Mouse (Mus musculus): Measurements from ENCODE around the gene Siglecg. TPM values are rescaled to one million over a fixed set of nuclear protein-coding genes. Genes with fewer than 3 reads are reported as not detected.

The Siglecg gene
- total RNA-seq, 4 experiments from 2014 or later = 0.17 TPM; not detected in 3

DNA sequence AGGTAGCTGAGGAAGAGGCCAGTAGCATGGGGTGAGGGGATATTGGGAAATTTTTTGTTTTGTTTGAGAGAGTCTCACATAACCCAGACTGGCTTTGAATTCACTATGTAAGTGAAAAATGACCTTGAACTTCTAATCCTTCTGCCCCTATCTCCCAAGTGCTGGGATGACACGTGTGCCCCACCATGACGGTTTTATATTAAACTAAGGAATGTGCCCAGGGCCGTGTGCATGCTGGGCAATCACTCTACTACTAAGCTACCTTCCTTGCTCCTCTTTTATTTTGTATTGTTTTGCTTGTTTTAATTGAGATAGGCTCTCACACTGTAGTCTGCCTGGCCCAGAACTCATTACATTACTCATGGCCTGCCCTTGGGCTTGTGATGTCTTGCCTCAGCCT lies 33.1 kb downstream of the Siglecg start:
- DNase-seq (ENCODE audit: low spot score in 2 of 2) = no peak

DNA sequence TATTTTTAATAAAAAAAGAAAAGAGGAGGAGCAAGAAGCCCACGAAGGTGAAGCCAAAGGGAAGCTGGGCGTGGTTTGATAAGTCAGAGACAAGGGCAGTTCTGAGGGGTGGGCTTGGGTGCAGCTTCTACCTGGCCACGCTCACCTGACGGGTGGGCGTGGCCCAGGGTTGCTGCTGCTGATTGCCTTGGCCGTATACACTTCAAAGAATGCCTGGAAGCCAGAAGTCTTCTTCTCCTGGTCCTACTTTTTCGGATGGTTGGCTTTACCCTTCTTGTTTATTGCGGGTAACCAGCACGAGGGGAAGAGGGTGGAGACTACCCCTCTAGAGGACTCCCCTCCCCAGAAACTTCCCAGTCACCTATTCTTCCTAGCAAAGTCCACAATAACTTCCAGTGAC lies 34.7 kb downstream of the Siglecg start:
- no peak for DNase-seq (ENCODE audit: low spot score in 2 of 2)

DNA sequence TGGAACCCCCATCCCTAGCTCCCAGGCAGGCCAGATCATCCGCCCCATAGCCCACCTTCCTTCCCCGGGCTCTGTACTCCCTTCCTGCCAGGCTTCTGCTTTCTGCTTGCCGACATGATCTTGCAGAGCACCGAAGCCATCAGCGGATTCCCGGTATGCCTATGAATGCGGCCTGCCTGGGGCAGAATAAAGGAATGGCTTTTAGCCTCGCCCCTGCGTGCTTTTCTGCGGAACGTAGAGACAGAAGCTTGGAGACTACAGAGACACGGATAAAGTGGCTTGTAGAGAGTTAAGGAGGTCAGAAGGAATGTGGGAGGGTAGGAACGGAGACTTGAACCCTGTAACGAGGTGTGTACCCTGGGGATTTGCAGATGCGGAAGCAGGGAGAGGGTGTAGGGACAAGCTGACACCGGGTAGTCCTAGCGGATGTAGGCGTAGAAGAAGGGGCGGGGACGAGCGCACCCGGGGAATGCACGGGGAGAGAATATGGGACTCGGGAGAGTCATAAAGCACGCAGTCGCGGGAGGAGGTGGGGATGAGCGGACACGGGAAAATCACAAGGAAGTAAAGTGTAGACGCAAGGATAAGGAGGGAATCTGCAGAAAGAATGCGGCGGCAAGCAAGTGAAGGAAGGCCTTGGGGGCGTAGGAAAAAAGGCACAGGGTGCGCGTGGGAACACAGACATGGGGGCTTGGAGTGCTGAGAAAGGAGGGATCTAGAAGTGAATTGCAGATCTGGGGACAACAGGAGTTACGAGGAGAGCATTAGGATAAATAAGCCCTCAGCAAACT lies 35.3 kb downstream of the Siglecg start:
- DNase-seq (ENCODE audit: low spot score in 2 of 2) = peak; percentile 64 to 72

DNA sequence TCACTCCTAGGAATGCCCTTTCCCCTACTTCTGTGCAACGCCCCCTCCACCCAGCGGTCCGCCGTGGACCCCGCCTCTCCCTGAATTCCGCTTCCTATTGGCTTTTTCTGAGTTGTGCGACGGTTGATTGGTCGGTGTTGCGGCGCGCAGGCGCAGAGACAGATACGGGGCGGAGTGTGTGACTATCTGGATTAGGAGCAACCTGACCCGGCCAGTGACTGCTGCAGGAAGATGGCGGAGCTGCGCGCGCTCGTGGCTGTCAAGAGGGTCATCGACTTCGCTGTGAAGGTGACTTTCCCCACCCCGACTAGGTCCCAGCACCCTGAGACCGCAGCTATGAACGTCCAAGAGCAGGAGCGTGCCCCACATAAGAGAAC lies 35.9 kb downstream of the Siglecg start, which contains the start of the genes Etfb and Gm45233:
Gene Etfb, plus strand, starts transcription at position 167 of the 377 bp plus-strand sequence.
Gene Gm45233, plus strand, starts transcription at position 212 of the 377 bp plus-strand sequence.
- peak; percentile 94 to 95 for DNase-seq (ENCODE audit: low spot score in 2 of 2)

DNA sequence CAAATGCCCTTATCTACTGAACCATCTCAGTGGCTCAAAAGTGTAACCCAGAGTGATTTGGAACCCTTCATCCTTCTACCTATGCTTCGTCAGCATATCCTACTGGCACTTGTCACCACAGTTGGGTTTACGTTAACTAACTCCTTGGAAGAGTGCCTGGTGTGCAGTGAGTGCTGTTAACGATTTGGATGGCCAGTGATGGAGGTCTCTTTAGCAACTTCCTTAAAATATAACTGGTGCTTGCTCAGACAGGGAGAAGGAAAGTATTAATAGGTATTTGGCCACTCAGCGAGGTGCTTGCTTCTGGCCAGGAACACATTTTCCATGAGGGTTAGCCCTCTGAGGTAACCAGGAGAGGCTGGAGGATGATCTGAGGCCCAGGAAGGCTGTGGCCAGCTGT lies 39.8 kb downstream of the Siglecg start:
- no peak for DNase-seq (ENCODE audit: low spot score in 2 of 2)

DNA sequence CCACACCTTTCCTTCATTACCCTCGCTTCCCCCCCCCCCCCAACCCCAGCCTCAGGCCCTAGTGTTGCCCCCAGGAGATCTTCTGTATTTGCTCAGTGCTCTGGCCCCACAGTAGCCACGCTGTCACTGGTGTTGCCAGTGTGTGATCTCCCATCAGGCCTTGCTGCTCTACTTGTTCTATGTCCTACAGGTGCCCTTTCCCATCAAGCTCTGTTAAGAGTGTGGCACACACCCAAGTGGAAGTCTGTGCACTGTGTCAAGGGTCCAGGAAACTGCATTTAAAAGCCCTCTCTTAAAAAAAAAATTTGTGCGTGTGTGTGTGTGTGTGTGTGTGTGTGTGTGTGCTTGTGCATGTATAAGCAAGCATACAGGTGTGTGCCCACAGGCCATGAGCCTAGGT lies 40.2 kb downstream of the Siglecg start:
- DNase-seq (ENCODE audit: low spot score in 2 of 2) = no peak

DNA sequence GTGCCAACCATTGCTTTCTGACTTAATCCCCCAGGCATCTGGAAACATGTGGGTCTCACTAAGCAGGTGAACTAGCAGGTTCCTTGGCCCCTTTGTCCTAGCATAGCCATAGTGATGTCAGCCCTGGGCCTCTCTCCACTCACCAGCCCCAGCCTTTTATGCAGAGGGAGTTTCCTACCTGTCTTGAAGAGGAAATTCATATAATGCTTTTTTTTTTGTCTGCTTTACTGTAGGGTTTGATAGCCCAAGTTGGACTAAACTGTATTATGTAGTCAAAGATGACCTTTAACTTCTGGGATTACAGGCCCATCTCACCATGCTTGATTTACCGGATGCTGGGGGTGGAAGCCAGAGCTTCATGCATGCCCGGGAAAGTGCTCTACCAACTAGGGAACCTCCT lies 41.8 kb downstream of the Siglecg start:
- no peak for DNase-seq (ENCODE audit: low spot score in 2 of 2)

DNA sequence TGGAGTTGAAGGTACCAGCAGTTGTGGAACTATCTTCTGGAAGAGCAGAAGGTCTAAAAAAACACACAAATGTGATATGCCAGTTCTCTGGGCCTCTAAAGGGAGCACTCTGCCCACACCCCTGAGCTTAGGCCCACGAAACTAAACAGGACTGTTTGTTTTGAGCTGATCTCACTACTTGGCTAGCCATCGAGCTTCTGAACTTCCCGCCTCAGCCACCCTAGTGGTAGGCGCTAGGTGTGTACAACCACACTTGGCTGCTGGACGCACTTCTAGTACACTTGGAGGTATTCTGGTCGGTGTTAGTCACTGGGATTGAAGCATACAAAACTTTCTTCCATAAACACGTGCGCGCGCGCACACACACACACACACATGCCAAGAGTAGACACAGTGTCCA lies 43.7 kb downstream of the Siglecg start:
- DNase-seq (ENCODE audit: low spot score in 2 of 2) = no peak

DNA sequence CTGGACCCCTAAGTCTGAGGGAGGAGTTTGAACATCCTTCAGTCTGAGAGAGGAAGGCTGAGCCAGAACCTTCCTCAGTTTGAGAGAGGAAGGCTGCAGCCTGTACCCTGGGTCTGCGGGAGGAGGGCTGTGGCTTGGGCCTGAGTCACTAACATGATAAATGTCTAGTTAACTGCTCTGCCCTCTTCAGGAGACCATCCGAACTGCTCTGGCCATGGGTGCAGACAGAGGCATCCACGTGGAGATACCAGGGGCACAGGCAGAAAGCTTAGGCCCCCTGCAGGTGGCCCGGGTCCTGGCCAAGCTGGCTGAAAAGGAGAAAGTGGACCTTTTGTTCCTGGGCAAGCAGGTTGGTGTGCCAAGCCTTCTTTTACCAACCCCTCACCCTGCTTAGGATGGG lies 44.6 kb downstream of the Siglecg start:
- no peak for DNase-seq (ENCODE audit: low spot score in 2 of 2)

DNA sequence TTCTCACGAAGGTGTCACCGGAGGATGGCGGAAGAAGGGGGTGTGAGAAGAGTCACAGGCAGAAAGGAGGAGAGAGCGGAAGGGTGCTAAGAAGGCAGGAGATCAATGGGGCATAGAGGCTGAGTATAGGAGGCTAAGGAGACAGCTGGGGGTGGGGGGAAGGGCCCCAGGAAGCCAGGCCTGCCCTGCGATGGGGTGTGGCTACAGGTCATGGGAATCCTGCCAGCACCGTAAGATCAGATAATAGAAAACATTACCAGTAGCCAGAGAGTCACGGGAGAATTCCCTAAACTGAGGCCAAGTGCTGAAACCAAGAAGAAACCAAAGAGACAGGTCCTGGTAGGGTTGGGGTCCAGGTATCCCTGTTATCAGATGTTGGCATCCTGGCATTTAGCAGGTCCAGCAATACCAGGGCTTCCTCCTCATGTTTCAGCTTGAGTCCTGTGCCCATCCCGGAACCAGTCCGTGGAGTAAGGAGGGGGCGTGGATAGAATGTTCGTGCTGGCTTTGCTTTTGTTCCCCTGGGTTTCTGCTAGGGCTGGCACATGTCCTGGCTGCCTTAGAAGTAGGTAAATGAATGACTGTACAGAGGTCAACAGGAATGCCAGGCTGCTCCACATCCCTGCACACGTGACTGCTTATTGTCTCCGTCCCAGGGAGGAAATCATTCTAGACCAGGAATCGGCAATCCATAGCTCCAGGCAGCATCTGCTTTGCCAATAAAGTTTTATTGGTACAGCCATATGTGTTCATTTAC lies 45.8 kb downstream of the Siglecg start:
- DNase-seq (ENCODE audit: low spot score in 2 of 2) = no peak

DNA sequence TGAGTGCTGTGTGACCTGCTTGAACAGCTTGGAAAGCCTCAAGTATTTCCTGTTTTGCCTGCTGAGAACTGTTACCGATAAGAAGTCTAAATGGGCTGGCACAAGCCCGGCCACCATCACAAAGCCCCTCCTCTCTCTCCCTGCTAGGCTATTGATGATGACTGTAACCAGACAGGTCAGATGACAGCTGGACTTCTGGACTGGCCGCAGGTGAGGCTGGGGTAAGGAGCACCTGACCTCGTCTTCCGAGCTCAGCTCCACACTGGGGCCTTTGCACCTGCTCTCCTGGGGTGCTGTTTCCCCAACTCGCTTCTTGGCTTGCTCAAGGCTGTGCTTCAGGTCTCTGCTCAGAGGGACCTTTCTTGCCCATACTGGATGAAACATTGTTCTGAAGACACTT lies 46.4 kb downstream of the Siglecg start:
- no peak for DNase-seq (ENCODE audit: low spot score in 2 of 2)

DNA sequence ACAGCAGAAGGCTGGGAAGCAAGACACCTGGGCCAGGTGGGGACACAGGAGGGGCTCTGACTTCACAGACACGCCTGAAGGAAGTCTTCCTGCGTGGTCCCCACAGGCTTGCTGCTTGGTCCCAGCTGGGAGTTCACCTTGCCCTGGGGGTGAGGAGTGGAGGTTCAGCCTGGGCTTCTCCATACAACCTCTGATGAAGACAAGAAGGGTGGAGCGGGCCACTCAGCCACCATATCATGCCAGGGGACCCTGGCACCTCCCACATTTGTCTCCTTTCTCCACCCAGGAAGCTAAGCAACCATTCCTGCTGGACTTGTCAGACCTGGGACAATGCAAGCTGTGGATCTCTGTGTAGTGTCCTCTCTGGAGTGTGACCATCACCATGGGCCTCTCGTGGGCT lies 54.8 kb downstream of the Siglecg start, which contains the start of gene Vsig10l:
Gene Vsig10l, plus strand, starts transcription at position 301 of the 400 bp plus-strand sequence.
- DNase-seq (ENCODE audit: low spot score in 2 of 2) = no peak

DNA sequence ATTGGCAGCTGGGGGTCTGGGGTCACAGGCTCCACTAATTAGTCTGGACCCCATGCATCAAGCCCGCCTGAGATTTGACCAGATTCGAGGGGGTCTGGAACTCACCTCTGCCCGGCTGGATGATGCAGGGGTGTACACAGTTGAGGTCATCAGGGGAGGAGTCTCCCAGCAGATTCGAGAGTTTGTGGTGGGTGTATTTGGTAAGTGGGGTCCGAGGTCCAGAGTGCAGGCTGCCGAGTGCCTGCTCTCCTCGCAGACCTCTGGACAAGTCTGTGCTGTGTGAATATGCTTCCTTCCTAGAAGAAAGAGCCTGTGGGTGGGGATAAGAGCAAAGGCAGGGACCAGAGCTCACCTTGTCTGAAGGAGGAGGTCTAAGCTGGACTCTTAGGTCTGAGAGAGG lies 56.0 kb downstream of the Siglecg start:
- no peak for DNase-seq (ENCODE audit: low spot score in 2 of 2)

DNA sequence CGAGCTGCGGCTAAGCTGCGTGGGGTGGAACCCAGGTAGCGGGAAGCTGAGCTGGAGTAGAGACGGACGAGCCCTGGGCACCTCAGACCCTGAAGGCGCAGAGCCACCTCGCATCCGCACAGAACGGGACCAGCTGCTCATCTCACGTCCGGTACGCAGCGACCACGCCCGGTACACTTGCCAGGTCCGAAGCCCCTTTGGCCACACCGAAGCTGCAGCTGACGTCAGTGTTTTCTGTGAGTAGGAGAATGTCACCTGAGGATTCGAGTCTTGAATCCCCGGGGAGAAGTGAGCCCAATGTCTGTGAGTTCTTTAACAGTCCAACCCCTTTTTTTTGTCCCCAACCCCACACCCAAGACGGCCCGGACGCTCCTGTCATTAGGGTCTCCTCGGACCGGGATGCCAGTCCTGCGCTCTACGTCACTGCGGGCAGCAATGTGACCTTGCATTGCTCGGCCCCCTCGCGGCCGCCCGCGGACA lies 56.9 kb downstream of the Siglecg start:
- no peak for DNase-seq (ENCODE audit: low spot score in 2 of 2)

DNA sequence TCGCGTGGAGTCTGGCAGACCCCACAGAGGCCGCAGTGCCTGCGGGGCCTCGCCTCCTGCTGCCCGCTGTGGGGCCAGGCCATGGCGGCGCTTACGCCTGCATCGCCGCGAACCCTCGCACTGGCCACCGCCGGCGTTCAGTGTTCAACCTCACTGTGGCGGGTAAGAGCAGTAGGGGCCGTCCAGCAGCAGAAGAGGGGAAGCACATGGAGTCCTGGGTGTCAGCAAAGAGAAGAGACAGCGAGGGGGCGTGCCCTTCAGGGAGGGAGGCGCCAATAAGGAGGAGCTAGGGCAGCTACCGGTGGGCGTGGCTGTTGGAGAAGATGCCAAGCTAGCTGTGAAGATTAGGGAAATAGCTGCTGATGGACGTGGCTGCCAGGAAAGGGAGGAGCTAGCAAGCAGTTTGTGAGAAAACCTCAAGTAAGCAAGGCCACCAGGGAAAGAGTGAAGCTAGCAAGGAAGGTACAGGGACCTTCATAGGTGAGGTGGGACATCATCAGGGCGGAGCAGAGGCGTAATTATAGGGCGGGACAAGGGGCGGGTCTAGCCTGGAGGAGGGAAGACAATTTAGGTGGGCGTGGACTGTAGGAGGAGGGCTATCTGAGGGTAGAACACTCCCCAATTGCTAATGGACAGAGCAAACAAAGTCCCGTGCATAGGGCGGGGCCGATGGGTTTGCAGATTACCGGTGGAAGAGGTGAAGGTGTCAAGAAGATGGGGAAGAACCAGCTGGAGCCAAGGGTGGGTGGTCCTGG lies 57.5 kb downstream of the Siglecg start:
- DNase-seq (ENCODE audit: low spot score in 2 of 2) = peak; percentile 71 to 73

DNA sequence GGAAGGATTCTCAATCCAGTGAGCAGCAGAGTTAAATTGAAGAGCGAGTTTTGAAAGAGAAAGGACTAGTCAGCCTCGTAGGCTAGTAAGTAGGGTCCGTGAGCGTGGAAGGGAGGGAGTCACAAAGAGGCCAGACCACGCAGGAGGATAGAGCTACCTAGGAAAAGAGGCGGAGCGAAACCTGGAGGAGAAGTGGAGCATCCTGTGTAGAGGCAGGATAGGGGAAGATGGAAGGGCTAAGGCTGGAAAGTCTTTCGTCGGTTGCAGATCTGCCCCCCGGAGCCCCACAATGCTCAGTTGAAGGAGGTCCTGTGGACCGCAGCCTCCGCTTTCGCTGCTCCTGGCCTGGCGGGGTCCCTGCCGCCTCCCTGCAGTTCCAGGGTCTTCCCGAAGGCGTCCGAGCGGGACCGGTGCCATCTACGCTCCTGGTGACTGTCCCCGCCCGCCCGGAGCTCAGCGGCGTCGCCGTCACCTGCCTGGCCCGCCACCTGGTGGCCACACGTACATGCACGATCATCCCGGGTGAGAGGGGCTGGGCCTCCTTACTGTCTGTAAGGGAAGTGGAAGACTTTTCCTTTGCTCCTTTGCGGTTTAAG lies 58.2 kb downstream of the Siglecg start:
- peak in 1 of 2 experiments; percentile 69 for DNase-seq (ENCODE audit: low spot score in 2 of 2)

Small RNA genes within 50 kb of the gene (microRNA-seq; reads per million reads assigned to microRNA genes)
- gene Mir7051 = 0.51 to 2.9 reads per million in 2 experiments

Other genes with a start within 250 kb of the Siglecg start
- gene Zfp715, start 94.9 kb upstream of the Siglecg start, total RNA-seq (2022) = 10 to 100 TPM; 22.7 to 26.8 (median 25.6) TPM
- gene Siglecf, start 56.9 kb upstream of the Siglecg start, total RNA-seq (2022) = 1 to 10 TPM in 2 of 4 experiments, under 1 TPM in 2; 0.68 to 2.8 (median 1.7) TPM
- not detected for gene Lim2, start 19.5 kb downstream of the Siglecg start, total RNA-seq (2022)
- under 1 TPM in 1 of 4 experiments, not detected in 3; 0.45 TPM for gene Nkg7, start 28.9 kb downstream of the Siglecg start, total RNA-seq (2022)
- not detected for gene Cldnd2, start 32.6 kb downstream of the Siglecg start, total RNA-seq (2022)
- 10 to 100 TPM; 59.8 to 75.6 (median 69.4) TPM for gene Etfb, start 35.9 kb downstream of the Siglecg start, total RNA-seq (2022)
- 1 to 10 TPM in 2 of 4 experiments, under 1 TPM in 1, not detected in 1; 0.65 to 2.6 (median 1.7) TPM for gene Gm45233, start 35.9 kb downstream of the Siglecg start, total RNA-seq (2022)
- gene Vsig10l, start 54.9 kb downstream of the Siglecg start, total RNA-seq (2022) = 1 to 10 TPM; 2.3 to 4.5 (median 3.9) TPM
- 10 to 100 TPM; 21.4 to 23.8 (median 22.9) TPM for gene Iglon5, start 81.9 kb downstream of the Siglecg start, total RNA-seq (2022)
- not detected for gene 4931406B18Rik, start 97.7 kb downstream of the Siglecg start, total RNA-seq (2022)
- gene Cd33, start 136.2 kb downstream of the Siglecg start, total RNA-seq (2022) = 10 to 100 TPM in 2 of 4 experiments, 1 to 10 TPM in 2; 4.2 to 16.9 (median 9.6) TPM
- 1 to 10 TPM; 5.5 to 7.2 (median 6.4) TPM for gene Zfp658, start 154.1 kb downstream of the Siglecg start, total RNA-seq (2022)
- gene Zfp719, start 171.4 kb downstream of the Siglecg start, total RNA-seq (2022) = 10 to 100 TPM; 18.5 to 20.4 (median 19.2) TPM
- gene Zfp819, start 199.0 kb downstream of the Siglecg start, total RNA-seq (2022) = under 1 TPM in 2 of 4 experiments, not detected in 2; 0.14 to 0.25 TPM
- under 1 TPM in 1 of 4 experiments, not detected in 3; 0.31 TPM for gene Ceacam18, start 226.5 kb downstream of the Siglecg start, total RNA-seq (2022)